Mouse (Mus musculus): ENCODE results near the gene Gm21425.
"Not testable (repeated sequence)": the region's sequence is repeated elsewhere in the genome, so short reads cannot be mapped to it uniquely, and the experiment has no call there.

Gene Gm21425

DNA sequence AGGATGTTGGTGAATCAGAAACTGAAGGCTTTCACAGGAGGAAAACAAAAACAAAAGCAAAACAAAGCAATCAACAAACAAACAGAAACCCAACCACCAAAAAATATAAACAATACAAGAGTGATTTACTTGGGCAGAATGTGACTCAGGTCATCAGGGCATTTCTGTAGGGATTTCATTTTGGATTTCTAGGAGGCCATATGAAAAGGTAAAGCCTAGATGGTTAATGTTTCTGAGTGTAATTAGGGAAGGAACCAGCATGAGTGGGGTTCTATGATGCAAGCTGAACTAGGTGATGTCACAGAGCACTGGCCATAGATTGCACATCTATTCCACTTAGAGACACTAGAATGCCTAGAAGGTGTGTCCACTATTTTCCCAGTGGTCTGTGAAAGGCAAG lies at the start of gene Gm21425:
Gm21425 (plus strand) TSS at position 301 of the 400 bp plus-strand sequence.
- not testable (repeated sequence) for DNase-seq (ENCODE audit: inconsistent age in 2 of 2, low spot score in 1 of 2)

DNA sequence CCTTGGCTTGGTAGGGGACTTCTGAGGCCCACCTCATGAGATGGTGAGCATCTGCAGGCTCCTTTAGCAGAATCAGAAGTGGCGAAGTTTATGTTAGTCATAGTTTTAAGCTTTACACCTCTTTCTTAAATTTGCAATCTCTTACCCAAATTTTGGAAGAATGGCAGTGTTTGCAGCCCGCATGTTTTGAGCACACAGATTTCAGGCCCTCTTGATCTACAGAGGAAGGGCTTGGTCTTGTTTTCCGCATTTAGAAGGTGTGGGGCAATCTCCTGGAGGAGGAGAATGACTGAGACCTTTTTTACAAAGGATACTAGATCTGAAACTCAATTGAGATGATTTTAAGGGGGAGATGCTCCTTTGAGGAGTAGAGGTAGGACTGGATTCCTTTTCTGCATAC lies 28.4 kb upstream of the Gm21425 start, which contains the start of gene Gm21891:
Gm21891 (minus strand) TSS at position 101 of the 400 bp plus-strand sequence.
- not testable (repeated sequence) for DNase-seq (ENCODE audit: inconsistent age in 2 of 2, low spot score in 1 of 2)

Data from adrenal gland, adult (tissue).